Mouse (Mus musculus): ENCODE results near the gene Pced1a. TPM values are rescaled to one million over a fixed set of nuclear protein-coding genes. Genes with fewer than 3 reads are reported as not detected.

Gene Pced1a
- 10 to 100 TPM; 19.5 to 22.1 TPM for total RNA-seq (2021)
- long read RNA-seq, experiment 1, partial matches to known transcripts: 6 of 10 reads
- long read RNA-seq, experiment 1, other reads (novel, unspliced or antisense): 1 of 10 reads
- long read RNA-seq, experiment 2, partial matches to known transcripts: 3 of 9 reads
- long read RNA-seq, experiment 2, other reads (novel, unspliced or antisense): 3 of 9 reads

DNA sequence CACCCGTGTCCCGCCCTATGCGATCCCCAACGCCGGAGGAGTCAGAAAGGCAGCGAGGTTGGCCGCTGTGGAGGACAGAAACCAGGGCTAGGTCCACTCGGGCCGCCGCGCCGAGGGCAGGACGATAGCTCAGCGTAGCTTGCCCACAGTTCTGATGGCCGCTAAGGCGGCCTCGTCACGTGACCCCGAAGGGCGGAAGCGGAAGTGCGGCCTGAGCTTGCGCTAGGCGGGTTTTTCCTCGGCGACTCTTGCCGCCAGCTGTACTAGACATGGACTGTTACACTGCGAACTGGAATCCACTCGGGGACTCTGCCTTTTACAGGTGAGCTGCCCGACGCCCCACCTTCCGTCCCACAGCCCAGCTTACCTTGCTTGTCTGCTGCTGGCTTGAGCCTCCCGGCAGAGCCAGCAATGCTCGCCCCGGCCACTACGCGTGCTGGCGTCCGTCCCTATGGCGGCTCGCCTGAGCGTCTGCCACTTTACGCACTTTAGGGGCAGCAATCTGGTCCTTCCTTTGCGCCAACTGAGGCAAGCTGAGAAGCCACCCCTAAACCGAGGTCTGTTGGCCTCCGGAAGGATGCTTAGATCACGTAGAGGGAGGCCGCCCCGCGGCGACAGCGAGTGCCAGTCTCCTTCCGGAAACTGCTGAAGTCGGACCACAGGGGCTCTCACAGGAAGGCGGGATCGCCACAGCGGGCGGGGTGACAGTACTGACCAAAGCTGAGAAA is at the start of gene Pced1a, which contains the start of gene Vps16:
Gene Pced1a (minus strand): TSS at position 576 of the 728 bp plus-strand sequence.
Gene Vps16 (plus strand): TSS at position 214 of the 728 bp plus-strand sequence.
- peak; percentile 90 to 95 for DNase-seq (ENCODE audit: low spot score in 2 of 2)

GRCm38 (mm10) chr2:130472908-130473510 is 48.5 kb upstream of the Pced1a start:
- DNase-seq (ENCODE audit: low spot score in 2 of 2): no peak

DNA sequence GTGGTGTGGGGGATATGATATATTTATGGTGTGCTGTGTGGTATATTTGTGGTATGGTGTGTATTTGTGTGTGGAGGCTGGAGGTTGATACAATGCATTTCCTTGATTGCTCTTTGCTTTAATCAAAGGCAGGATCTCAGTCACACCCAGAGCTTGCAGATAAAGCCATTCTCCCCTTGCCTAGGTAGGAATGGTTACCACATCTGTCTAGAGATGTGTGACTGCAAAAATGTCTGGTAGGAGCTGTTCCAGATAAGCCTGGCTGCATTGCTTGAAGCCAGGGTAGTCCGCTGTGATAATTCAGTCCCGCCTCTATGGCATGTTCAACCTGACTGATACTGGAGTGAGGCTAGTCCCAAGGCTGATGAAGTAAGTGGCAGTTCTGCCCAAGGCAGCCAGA is 45.4 kb upstream of the Pced1a start:
- no peak for DNase-seq (ENCODE audit: low spot score in 2 of 2)

DNA sequence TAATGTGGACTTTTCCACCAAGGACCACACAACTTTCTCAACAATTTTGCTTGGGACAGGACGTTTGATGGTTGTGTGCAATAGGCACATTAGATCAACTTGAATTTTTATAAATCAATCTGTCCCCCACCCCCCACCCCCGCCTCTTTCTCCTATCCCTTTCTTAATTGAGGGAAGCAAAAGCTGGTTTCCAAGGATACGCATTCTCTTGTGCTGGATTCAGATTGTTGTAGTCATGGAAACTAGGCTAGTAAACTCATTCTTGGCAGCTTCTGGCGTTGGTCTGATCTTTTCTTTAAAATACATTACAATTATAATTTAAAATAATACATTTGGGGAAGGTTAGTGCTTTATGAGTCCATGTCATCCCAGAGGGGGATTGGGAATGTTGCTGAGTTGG is 44.9 kb upstream of the Pced1a start:
- DNase-seq (ENCODE audit: low spot score in 2 of 2): no peak

- no peak for DNase-seq (ENCODE audit: low spot score in 2 of 2)
Observed at GRCm38 (mm10) chr2:130466438-130466837, 41.9 kb upstream of the Pced1a start.

DNA sequence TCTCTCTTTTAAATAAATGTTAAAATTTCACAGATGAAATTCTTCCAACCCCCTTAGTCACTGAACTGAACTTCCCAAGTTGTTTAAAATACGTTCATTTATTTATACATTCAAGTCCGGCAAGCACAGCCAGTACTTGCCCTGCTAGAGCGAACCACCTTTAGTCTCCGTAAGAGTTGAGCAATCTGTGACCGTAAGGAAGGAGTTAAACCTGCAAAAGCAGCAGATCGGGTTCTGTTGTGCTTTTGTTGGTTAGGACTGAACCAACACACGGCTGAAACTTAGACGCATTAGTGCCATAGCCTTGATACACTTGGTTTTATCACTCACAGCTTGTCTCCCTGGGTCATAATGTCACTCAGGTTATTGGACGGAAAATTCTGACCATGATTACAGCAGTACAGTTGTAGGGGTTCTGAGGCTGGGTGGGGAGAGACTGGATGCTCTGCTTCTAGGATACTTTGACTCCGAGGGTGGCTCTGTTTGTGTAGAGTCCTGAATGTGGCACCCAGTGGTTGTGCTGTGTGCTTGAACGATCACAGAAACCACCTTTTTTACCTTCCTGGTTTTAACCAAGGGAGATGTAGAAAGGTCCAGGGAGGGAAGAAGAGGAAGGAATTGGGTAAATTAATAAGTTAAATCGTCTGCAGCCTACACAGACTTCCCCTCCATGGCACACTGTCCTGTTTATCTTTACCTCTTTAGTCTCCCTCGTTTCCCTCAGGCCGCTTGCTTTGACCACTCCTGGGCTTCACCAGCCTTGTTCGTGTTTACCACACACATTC is 37.0 kb upstream of the Pced1a start:
- DNase-seq (ENCODE audit: low spot score in 2 of 2): no peak

DNA sequence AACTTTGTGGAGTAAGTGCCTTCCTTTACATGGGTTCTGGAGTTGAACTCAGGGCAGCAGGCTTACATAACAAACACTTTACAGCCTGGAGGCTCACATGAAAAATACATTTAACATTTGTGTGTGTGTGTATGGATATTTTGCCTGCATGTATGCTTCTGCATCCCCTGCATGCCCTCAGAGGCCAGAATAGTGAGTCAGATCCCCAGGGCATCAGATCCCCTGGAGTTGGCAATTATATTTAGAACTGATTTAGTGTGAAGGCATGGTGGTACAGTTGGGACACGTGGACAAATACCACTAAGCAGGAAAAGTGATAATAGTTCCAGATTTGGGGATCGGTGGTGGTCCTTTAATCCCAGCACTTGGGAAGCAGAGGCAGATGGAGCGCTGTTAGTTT is 35.1 kb upstream of the Pced1a start:
- no peak for DNase-seq (ENCODE audit: low spot score in 2 of 2)

- DNase-seq (ENCODE audit: low spot score in 2 of 2): no peak
Observed at GRCm38 (mm10) chr2:130457871-130458270, 33.4 kb upstream of the Pced1a start.

DNA sequence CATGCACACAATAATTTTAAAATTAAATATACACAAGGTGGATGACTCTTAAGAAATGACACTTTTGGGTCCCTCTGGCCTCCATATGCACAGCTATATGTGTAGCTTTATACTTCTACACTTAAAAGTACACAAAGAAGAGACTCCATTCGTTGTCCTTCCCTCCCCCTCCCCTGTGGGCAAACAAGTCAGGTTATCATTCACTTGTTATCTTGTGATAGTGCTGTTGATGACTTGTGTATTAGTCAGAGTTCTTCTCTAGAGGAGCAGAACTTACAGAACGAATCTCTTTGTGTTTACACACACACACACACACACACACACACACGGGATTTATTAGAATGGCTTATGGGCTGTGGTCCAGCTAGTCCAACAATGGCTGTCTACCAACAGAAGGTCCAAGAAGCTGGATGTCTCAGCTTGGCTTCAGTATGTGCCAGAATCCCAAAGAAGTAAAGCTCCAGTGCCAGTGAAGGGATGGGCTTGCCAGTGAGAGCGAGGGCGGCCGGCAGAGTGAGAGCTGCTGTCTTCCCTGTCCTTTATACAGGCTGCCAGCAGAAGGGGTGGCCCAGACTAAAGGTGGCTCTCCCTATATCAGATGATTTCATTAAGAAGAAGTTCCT is 30.4 kb upstream of the Pced1a start:
- DNase-seq (ENCODE audit: low spot score in 2 of 2): peak; percentile 22 to 30

- peak; percentile 29 to 37 for DNase-seq (ENCODE audit: low spot score in 2 of 2)
Observed at GRCm38 (mm10) chr2:130453421-130453820, 28.9 kb upstream of the Pced1a start.

DNA sequence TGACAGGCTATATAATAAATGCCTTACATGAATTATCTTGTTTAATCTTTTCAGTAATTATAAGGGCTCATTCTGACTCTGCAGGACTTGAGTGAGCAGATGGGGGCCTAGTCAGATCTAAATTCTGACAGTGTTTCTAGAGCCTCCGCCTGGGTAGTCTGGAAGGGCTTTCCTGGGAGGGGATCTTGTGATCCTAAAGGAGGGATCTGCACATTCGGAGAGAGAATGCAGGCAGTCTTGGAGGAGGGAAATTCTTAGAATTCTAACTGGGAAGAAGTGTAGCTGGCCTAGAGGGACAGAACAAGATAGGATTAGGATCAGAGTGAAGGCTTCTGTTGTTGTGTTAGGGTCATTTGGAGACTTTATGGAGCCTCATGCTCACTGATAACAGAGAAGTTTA is 27.8 kb upstream of the Pced1a start:
- DNase-seq (ENCODE audit: low spot score in 2 of 2): no peak

GRCm38 (mm10) chr2:130451727-130452090 is 27.2 kb upstream of the Pced1a start:
- DNase-seq (ENCODE audit: low spot score in 2 of 2): no peak

GRCm38 (mm10) chr2:130451086-130451726 is 26.7 kb upstream of the Pced1a start:
- peak in 1 of 2 experiments; percentile 22 for DNase-seq (ENCODE audit: low spot score in 2 of 2)

GRCm38 (mm10) chr2:130450434-130450796 is 25.9 kb upstream of the Pced1a start:
- peak; percentile 64 to 78 for DNase-seq (ENCODE audit: low spot score in 2 of 2)

- DNase-seq (ENCODE audit: low spot score in 2 of 2): peak; percentile 90 to 93
Observed at GRCm38 (mm10) chr2:130449794-130450433, 25.4 kb upstream of the Pced1a start, which contains the start of gene Ptpra. Gene Ptpra (plus strand): TSS chr2:130450278.

DNA sequence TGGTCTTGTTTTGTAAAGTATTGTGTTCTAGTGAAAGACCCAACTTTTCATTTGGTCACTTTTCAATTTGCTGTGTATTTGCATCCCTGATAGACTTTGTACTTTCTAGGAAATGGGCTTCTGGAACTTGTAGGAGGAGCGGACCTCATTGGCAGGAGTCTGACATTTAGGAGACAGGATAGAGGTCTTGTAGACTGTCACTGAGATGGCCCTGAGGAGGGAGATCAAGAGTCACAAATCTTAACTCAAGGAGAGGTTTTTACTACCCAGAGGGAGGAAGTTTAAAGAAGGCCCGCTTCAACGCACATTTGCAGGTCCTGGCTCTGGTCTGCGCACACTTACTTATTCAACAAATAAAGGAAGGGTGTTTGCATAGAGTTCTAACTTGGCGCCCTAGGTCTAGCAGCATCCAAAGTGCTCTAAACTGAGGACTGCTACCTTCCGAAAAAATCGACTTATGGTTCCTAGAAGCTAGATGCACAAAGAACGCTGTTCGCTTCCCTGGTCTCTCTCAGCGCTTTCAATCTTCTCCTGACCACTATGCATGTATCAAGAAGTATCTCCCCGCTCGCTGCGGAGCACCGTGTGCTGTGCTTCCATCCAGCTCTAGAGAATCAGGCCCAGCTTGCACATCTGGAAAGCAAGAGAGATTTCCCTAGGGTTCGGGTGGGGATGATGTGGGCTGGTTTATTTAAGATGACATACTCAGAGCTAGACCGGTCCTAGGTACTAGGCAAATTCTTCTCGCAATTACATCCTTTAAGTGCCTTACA is 24.7 kb upstream of the Pced1a start:
- DNase-seq (ENCODE audit: low spot score in 2 of 2): peak in 1 of 2 experiments; percentile 13

DNA sequence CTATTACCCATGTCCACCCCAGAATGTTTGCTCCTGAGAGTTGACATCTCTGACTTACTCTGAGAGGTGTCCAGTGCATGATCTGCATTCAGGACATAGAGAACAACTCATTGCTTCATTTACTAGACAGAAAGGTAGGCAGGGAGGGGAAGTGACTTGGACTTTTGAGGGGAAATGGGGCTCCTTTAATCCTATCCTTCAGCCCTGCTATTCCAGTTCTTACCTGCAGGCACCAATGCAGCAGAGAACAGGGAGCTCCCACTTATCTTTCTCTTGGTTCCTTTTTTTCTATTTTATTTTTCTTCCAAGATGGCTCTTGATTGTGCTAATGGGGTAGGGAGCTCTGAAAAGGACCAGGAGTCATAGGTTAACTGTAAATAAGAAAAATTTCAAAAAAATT is 23.9 kb upstream of the Pced1a start:
- DNase-seq (ENCODE audit: low spot score in 2 of 2): no peak

GRCm38 (mm10) chr2:130442162-130442561 is 17.7 kb upstream of the Pced1a start:
- DNase-seq (ENCODE audit: low spot score in 2 of 2): no peak

DNA sequence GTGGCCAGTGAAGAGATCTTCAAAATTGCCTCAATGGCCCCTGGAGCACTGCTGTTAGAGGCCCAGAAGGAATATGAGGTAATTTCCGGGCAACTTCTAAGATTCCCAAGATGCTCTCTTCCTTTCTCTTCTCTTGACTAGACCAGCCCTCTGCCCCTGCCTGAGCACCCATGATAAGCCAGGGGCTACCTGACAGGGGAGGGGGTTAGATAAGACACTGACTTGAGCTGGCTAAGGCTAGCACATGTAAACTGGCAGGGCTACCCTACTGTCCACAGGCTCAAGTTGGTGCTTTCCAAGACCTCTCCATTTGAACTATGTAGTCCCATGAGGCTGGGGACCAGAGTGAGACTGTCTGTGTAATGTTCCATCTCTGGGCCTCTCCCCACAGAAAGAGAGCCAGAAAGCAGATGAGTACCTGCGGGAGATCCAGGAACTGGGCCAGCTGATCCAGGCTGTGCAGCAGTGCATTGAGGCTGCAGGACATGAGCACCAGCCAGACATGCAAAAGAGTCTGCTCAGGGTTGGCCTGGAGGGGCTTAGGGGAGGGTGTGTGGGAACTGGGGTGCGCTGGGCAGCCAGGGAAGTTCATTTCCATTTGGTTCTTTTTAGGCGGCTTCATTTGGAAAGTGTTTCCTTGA is 15.5 kb upstream of the Pced1a start:
- DNase-seq (ENCODE audit: low spot score in 2 of 2): no peak

All from left cerebral cortex, adult 18-20 months (tissue).